Mouse (Mus musculus) embryonic facial prominence, embryonic 10.5 days (tissue): Measurements from ENCODE around the gene Vwa8. TPM values are rescaled to one million over a fixed set of nuclear protein-coding genes. Genes with fewer than 3 reads are reported as not detected.

ENCODE experiments used
- DNase-seq: peaks from one replicate; pipeline ENCODE4 v3.0.0-alpha.2; 2017; ENCODE audit warnings: low spot score
- H3K27ac ChIP-seq: fragments of 300-500 bp; sonication (generic); replicated peaks from 2 replicates; pipeline ENCODE4 v1.5.1; 2016; ENCODE audit warnings: mild to moderate bottlenecking
- H3K27me3 ChIP-seq: fragments of 300-500 bp; sonication (generic); replicated peaks from 2 replicates; pipeline ENCODE4 v1.6.1; 2016; ENCODE audit warnings: low read depth, mild to moderate bottlenecking; ENCODE audit not compliant: poor library complexity, severe bottlenecking
- H3K36me3 ChIP-seq: fragments of 300-500 bp; sonication (generic); replicated peaks from 2 replicates; pipeline ENCODE4 v1.6.1; 2016; ENCODE audit warnings: mild to moderate bottlenecking, moderate library complexity
- H3K4me1 ChIP-seq: fragments of 300-500 bp; sonication (generic); 2 replicates; pipeline ENCODE4 v1.6.1; 2016
- H3K4me3 ChIP-seq: fragments of 300-500 bp; sonication (generic); 2 replicates; pipeline ENCODE4 v1.5.1; 2016; ENCODE audit warnings: mild to moderate bottlenecking, moderate library complexity
- H3K9me3 ChIP-seq: fragments of 300-500 bp; sonication (generic); 2 replicates; pipeline ENCODE4 v1.6.1; 2016; ENCODE audit warnings: mild to moderate bottlenecking
- WGBS: fragments of 180-500 bp; shearing (Covaris S2); methylation state at CpG from one replicate; pipeline ENCODE4 v1.1.7; 2016; 5-methylcytosine and 5-hydroxymethylcytosine counted together
- polyA plus RNA-seq: library from polyadenylated mRNA; unstranded; fragments of >200 nt; fragmentation: Nextera tagmentation; extraction: Ambion mirVana; gene quantifications from 2 replicates; pipeline ENCODE4 v1.2.1, GENCODE M21; 2016

Vwa8 gene
- polyA plus RNA-seq, 1 experiment from 2014 or later = 7.4 TPM

- WGBS = 82% methylated on average over 11 of the region's 11 CpGs
- Histone ChIP-seq H3K36me3 (peaks cover 4% of the 10 kb centered on the region; the same call in 1 of the 2 replicates), H3K4me3 (no peak overlapping the region), H3K4me1 (peaks cover 23% of the 10 kb centered on the region), H3K9me3 (0 out of 2 replicates have a peak, but pooled peaks cover 3% of the 10 kb centered on the region), H3K27me3 (no peaks in the 10 kb centered on the region), H3K27ac (no peak overlapping the region)
- no peak for DNase-seq
Measured at GRCm38 (mm10) chr14:79185018-79185685, 336.3 kb downstream of the Vwa8 start.

- Histone ChIP-seq H3K27me3 (no peaks in the 10 kb centered on the region), H3K9me3 (0 out of 2 replicates have a peak, but pooled peaks cover 3% of the 10 kb centered on the region), H3K4me1 (peaks cover 9% of the 10 kb centered on the region), H3K36me3 (peaks cover 4% of the 10 kb centered on the region; the same call in 1 of the 2 replicates), H3K27ac (no peak overlapping the region), H3K4me3 (no peak overlapping the region)
- no peak for DNase-seq
- 91% methylated on average over 1 of the region's 1 CpGs for whole genome bisulfite sequencing
Measured at GRCm38 (mm10) chr14:79186976-79187375, 338.1 kb downstream of the Vwa8 start.

GRCm38 (mm10) chr14:79196711-79197110 lies 347.9 kb downstream of the Vwa8 start:
- WGBS = 58% methylated on average over 3 of the region's 3 CpGs
- Histone ChIP-seq H3K27me3 (no peaks in the 10 kb centered on the region), H3K4me1 (peaks cover 17% of the 10 kb centered on the region), H3K27ac (no peak overlapping the region), H3K9me3 (no peaks in the 10 kb centered on the region), H3K36me3 (no peaks in the 10 kb centered on the region), H3K4me3 (no peak overlapping the region)
- DNase-seq = no peak

GRCm38 (mm10) chr14:79198066-79198465 lies 349.2 kb downstream of the Vwa8 start:
- no peak for DNase-seq
- Histone ChIP-seq H3K4me3 (no peak overlapping the region), H3K36me3 (no peaks in the 10 kb centered on the region), H3K27ac (no peak overlapping the region), H3K4me1 (peaks cover 25% of the 10 kb centered on the region), H3K27me3 (no peaks in the 10 kb centered on the region), H3K9me3 (no peaks in the 10 kb centered on the region)
- WGBS = 94% methylated on average over 15 of the region's 15 CpGs

GRCm38 (mm10) chr14:79200133-79200891 lies 351.5 kb downstream of the Vwa8 start:
- Histone ChIP-seq H3K36me3 (no peaks in the 10 kb centered on the region), H3K9me3 (no peaks in the 10 kb centered on the region), H3K4me1 (peaks cover 45% of the 10 kb centered on the region), H3K27me3 (no peaks in the 10 kb centered on the region), H3K27ac (peak overlapping the region; percentile 69), H3K4me3 (no peak overlapping the region)
- 71% methylated on average over 9 of the region's 9 CpGs for WGBS
- no peak for DNase-seq

- peaks cover 46% of the 10 kb centered on the region for H3K4me1 ChIP-seq
- H3K4me3 ChIP-seq = no peak overlapping the region
- peak overlapping the region; percentile 69 for H3K27ac ChIP-seq
- no peaks in the 10 kb centered on the region for H3K36me3 ChIP-seq
- H3K27me3 ChIP-seq = no peaks in the 10 kb centered on the region
- DNase-seq = no peak
- WGBS = 89% methylated on average over 9 of the region's 9 CpGs
- no peaks in the 10 kb centered on the region for H3K9me3 ChIP-seq
Measured at GRCm38 (mm10) chr14:79200892-79201285, 352.0 kb downstream of the Vwa8 start.

- Histone ChIP-seq H3K9me3 (no peaks in the 10 kb centered on the region), H3K36me3 (no peaks in the 10 kb centered on the region), H3K27ac (peak overlapping the region; percentile 88), H3K4me3 (no peak overlapping the region), H3K27me3 (no peaks in the 10 kb centered on the region), H3K4me1 (peaks cover 56% of the 10 kb centered on the region)
- WGBS = 32% methylated on average over 4 of the region's 4 CpGs
- peak; percentile 22 for DNase-seq
Measured at GRCm38 (mm10) chr14:79202722-79203362, 354.0 kb downstream of the Vwa8 start.

GRCm38 (mm10) chr14:79203496-79204158 lies 354.8 kb downstream of the Vwa8 start:
- H3K4me3 ChIP-seq = 0 out of 2 replicates have a peak overlapping the region, but pooled peaks have one; percentile 12
- H3K36me3 ChIP-seq = no peaks in the 10 kb centered on the region
- 5% methylated on average over 12 of the region's 12 CpGs for WGBS
- peaks cover 56% of the 10 kb centered on the region for H3K4me1 ChIP-seq
- peak overlapping the region; percentile 88 for H3K27ac ChIP-seq
- no peaks in the 10 kb centered on the region for H3K27me3 ChIP-seq
- H3K9me3 ChIP-seq = no peaks in the 10 kb centered on the region
- DNase-seq = peak; percentile 79

GRCm38 (mm10) chr14:79204866-79205265 lies 356.0 kb downstream of the Vwa8 start:
- H3K27ac ChIP-seq = peak overlapping the region; percentile 88
- no peaks in the 10 kb centered on the region for H3K27me3 ChIP-seq
- 88% methylated on average over 7 of the region's 7 CpGs for WGBS
- H3K36me3 ChIP-seq = no peaks in the 10 kb centered on the region
- DNase-seq = no peak
- no peaks in the 10 kb centered on the region for H3K9me3 ChIP-seq
- H3K4me3 ChIP-seq = no peak overlapping the region
- H3K4me1 ChIP-seq = peaks cover 56% of the 10 kb centered on the region

GRCm38 (mm10) chr14:79206210-79206609 lies 357.4 kb downstream of the Vwa8 start:
- H3K4me1 ChIP-seq = peaks cover 43% of the 10 kb centered on the region
- H3K9me3 ChIP-seq = no peaks in the 10 kb centered on the region
- DNase-seq = peak; percentile 47
- WGBS = 39% methylated on average over 11 of the region's 11 CpGs
- H3K27ac ChIP-seq = peak overlapping the region; percentile 80
- no peaks in the 10 kb centered on the region for H3K27me3 ChIP-seq
- H3K4me3 ChIP-seq = no peak overlapping the region
- no peaks in the 10 kb centered on the region for H3K36me3 ChIP-seq

GRCm38 (mm10) chr14:79208468-79208867 lies 359.6 kb downstream of the Vwa8 start:
- H3K9me3 ChIP-seq = no peaks in the 10 kb centered on the region
- H3K4me1 ChIP-seq = peaks cover 27% of the 10 kb centered on the region
- H3K27ac ChIP-seq = no peak overlapping the region
- no peaks in the 10 kb centered on the region for H3K36me3 ChIP-seq
- DNase-seq = no peak
- no peak overlapping the region for H3K4me3 ChIP-seq
- no peaks in the 10 kb centered on the region for H3K27me3 ChIP-seq

- Histone ChIP-seq H3K9me3 (no peaks in the 10 kb centered on the region), H3K4me3 (no peak overlapping the region), H3K4me1 (peaks cover 13% of the 10 kb centered on the region), H3K36me3 (no peaks in the 10 kb centered on the region), H3K27me3 (no peaks in the 10 kb centered on the region), H3K27ac (no peak overlapping the region)
- WGBS = 86% methylated on average over 3 of the region's 3 CpGs
- DNase-seq = no peak
Measured at GRCm38 (mm10) chr14:79209813-79210212, 361.0 kb downstream of the Vwa8 start.
